Mouse (Mus musculus) ES-Bruce4 (cell line): ENCODE measurements around the gene Rbmxl1.

Experiments
- CTCF ChIP-seq: IDR thresholded peaks from one replicate; pipeline ENCODE4 v1.8.1; 2011; ENCODE audit warnings: low read depth, low read length
- EP300 ChIP-seq: IDR thresholded peaks from 2 replicates; pipeline ENCODE4 v1.6.1; 2011; ENCODE audit warnings: low read depth, low read length; ENCODE audit not compliant: insufficient read depth

GRCm38 (mm10) chr8:78507979-78508718 is 549 bp downstream of the Rbmxl1 start:
- TF ChIP-seq EP300 = no peak
- no peak for TF ChIP-seq CTCF
